Mouse (Mus musculus) C2C12 (cell line): ENCODE data around the gene Hba-a2.

ENCODE experiments used
- CEBPB ChIP-seq: IDR thresholded peaks from one replicate; pipeline ENCODE4 v1.6.1; 2011; ENCODE audit warnings: low read depth, mild to moderate bottlenecking, control low read depth, moderate library complexity
- CTCF ChIP-seq: IDR thresholded peaks from one replicate; pipeline ENCODE4 v1.5.1; 2011; ENCODE audit not compliant: control insufficient read depth, insufficient read depth, insufficient read length
- FOSL1 ChIP-seq: IDR thresholded peaks from one replicate; pipeline ENCODE4 v1.8.0; 2011; ENCODE audit warnings: mild to moderate bottlenecking, low read length; ENCODE audit not compliant: poor library complexity, insufficient read depth, severe bottlenecking
- MAX ChIP-seq: IDR thresholded peaks from one replicate; pipeline ENCODE4 v1.6.1; 2011; ENCODE audit warnings: mild to moderate bottlenecking, control low read depth
- MYOD1 ChIP-seq: IDR thresholded peaks from one replicate; pipeline ENCODE4 v1.6.1; 2011; ENCODE audit warnings: low read depth; ENCODE audit not compliant: control insufficient read depth, insufficient read length
- USF1 ChIP-seq: IDR thresholded peaks from one replicate; pipeline ENCODE4 v1.6.1; 2011; ENCODE audit warnings: low read depth, mild to moderate bottlenecking, control low read depth, moderate library complexity

- TF ChIP-seq CTCF (no peak), CEBPB (no peak), USF1 (no peak), FOSL1 (no peak), MYOD1 (no peak), MAX (no peak)
Observed at GRCm38 (mm10) chr11:32301506-32301905, 5.2 kb downstream of the Hba-a2 start.
